Mouse (Mus musculus) embryonic facial prominence, embryonic 14.5 days (tissue): ENCODE data around the gene Rasa2. TPM values are rescaled to one million over a fixed set of nuclear protein-coding genes. Genes with fewer than 3 reads are reported as not detected.
A peak's percentile ranks its signal among the peaks of the same experiment; 100 is the strongest.

Source experiments
- ATAC-seq: fragments of 200-750 bp; cut with Nextera tagmentation; 2 replicates; pipeline ENCODE4 v1.8.0; 2017; ENCODE audit warnings: low read depth, moderate number of reproducible peaks, moderate TSS enrichment
- DNase-seq: peaks from one replicate; pipeline ENCODE4 v3.0.0-alpha.2; 2015; ENCODE audit warnings: low spot score
- H3K27ac ChIP-seq: fragments of 300-500 bp; sonication (generic); replicated peaks from 2 replicates; pipeline ENCODE4 v1.5.1; 2014; ENCODE audit warnings: low read depth, mild to moderate bottlenecking, low read length, moderate library complexity
- H3K27me3 ChIP-seq: fragments of 300-500 bp; sonication (generic); replicated peaks from 2 replicates; pipeline ENCODE4 v1.6.1; 2014; ENCODE audit warnings: low read length; ENCODE audit not compliant: control insufficient read depth, insufficient read depth
- H3K36me3 ChIP-seq: fragments of 300-500 bp; sonication (generic); 2 replicates; pipeline ENCODE4 v1.6.1; 2014; ENCODE audit warnings: low read length, mixed read lengths; ENCODE audit not compliant: control insufficient read depth, insufficient read depth
- H3K4me1 ChIP-seq: fragments of 300-500 bp; sonication (generic); 2 replicates; pipeline ENCODE4 v1.6.1; 2014; ENCODE audit warnings: antibody characterized with exemption, low read length; ENCODE audit not compliant: control insufficient read depth, insufficient read depth
- H3K4me2 ChIP-seq: fragments of 300-500 bp; sonication (generic); 2 replicates; pipeline ENCODE4 v1.6.1; 2014; ENCODE audit warnings: low read depth, mild to moderate bottlenecking, low read length, moderate library complexity, mixed read lengths
- H3K4me3 ChIP-seq: fragments of 300-500 bp; sonication (generic); 2 replicates; pipeline ENCODE4 v1.5.1; 2014; ENCODE audit warnings: low read depth, mild to moderate bottlenecking, low read length
- H3K9ac ChIP-seq: fragments of 300-500 bp; sonication (generic); 2 replicates; pipeline ENCODE4 v1.6.1; 2014; ENCODE audit warnings: low read depth, mild to moderate bottlenecking, low read length, moderate library complexity, mixed read lengths
- H3K9me3 ChIP-seq: fragments of 300-500 bp; sonication (generic); 2 replicates; pipeline ENCODE4 v1.6.1; 2016; ENCODE audit warnings: low read length; ENCODE audit not compliant: control insufficient read depth
- WGBS: fragments of 180-500 bp; shearing (Covaris S2); extraction: QIAGEN DNeasy Blood & Tissue Kit; methylation state at CpG from one replicate; pipeline ENCODE4 v1.1.7; 2014; 5-methylcytosine and 5-hydroxymethylcytosine counted together
- polyA plus RNA-seq: library from polyadenylated mRNA; unstranded; fragments of >200 nt; fragmentation: Nextera tagmentation; extraction: Ambion mirVana; gene quantifications from 2 replicates; pipeline ENCODE4 v1.2.1, GENCODE M21; 2014

The Rasa2 gene
- polyA plus RNA-seq, 1 experiment from 2014 or later, result 16.7 TPM

GRCm38 (mm10) chr9:96671249-96671648, 39.8 kb upstream of the Rasa2 start:
- Histone ChIP-seq H3K9ac (no peak overlapping the region), H3K4me2 (no peak overlapping the region), H3K4me1 (0 out of 2 replicates have a peak, but pooled peaks cover 3% of the 10 kb centered on the region), H3K9me3 (no peaks in the 10 kb centered on the region), H3K27ac (no peak overlapping the region), H3K27me3 (no peaks in the 10 kb centered on the region), H3K36me3 (no peaks in the 10 kb centered on the region), H3K4me3 (no peak overlapping the region)
- no peak for DNase-seq
- no peak for ATAC-seq
- WGBS, result 86% methylated on average over 12 of the region's 12 CpGs

DNA sequence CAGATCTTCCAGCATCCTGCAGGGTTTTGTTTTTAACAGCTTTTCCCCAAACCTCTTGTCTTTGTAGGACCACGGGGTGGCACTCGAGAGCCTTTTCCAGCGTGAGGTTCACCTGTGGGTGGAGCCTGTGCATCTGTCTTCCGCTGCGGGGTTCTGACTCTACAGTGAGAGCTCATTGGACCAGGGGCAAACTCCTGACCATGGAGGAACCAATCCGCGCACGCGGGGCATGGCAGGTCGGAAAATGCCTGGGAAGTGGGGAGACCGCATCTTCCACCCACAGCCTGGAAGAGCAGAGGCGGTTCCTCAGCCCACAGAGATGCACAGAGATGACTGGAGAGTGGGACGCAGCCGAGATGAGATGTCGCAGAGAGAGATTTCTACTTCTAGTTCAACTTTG, 38.5 kb upstream of the Rasa2 start:
- peak; percentile 100 for ATAC-seq
- Histone ChIP-seq H3K27ac (peak overlapping the region; percentile 67), H3K4me1 (0 out of 2 replicates have a peak, but pooled peaks cover 3% of the 10 kb centered on the region), H3K4me3 (peak overlapping the region; percentile 38), H3K27me3 (no peaks in the 10 kb centered on the region), H3K4me2 (peak overlapping the region; percentile 66), H3K36me3 (no peaks in the 10 kb centered on the region), H3K9ac (peak overlapping the region; percentile 60), H3K9me3 (no peaks in the 10 kb centered on the region)
- WGBS, result 1% methylated on average over 14 of the region's 15 CpGs
- DNase-seq, result peak; percentile 99

- Histone ChIP-seq H3K36me3 (no peaks in the 10 kb centered on the region), H3K4me3 (no peak overlapping the region), H3K4me2 (no peak overlapping the region), H3K9me3 (no peaks in the 10 kb centered on the region), H3K9ac (no peak overlapping the region), H3K4me1 (0 out of 2 replicates have a peak, but pooled peaks cover 3% of the 10 kb centered on the region), H3K27me3 (no peaks in the 10 kb centered on the region), H3K27ac (no peak overlapping the region)
- 0 out of 2 replicates have a peak, but pooled peaks have one; percentile 43 for ATAC-seq
- WGBS, result 49% methylated on average over 5 of the region's 5 CpGs
- peak; percentile 77 for DNase-seq
Observed at GRCm38 (mm10) chr9:96668628-96669027, 37.2 kb upstream of the Rasa2 start.

GRCm38 (mm10) chr9:96660510-96661244, 29.3 kb upstream of the Rasa2 start:
- Histone ChIP-seq H3K9ac (no peak overlapping the region), H3K4me1 (no peaks in the 10 kb centered on the region), H3K4me3 (no peak overlapping the region), H3K9me3 (no peaks in the 10 kb centered on the region), H3K27me3 (no peaks in the 10 kb centered on the region), H3K4me2 (no peak overlapping the region), H3K27ac (no peak overlapping the region), H3K36me3 (no peaks in the 10 kb centered on the region)
- ATAC-seq (peak; percentile 26; the same call in 1 of the 2 replicates), DNase-seq (peak; percentile 36)
- WGBS, result 53% methylated on average over 10 of the region's 10 CpGs

DNA sequence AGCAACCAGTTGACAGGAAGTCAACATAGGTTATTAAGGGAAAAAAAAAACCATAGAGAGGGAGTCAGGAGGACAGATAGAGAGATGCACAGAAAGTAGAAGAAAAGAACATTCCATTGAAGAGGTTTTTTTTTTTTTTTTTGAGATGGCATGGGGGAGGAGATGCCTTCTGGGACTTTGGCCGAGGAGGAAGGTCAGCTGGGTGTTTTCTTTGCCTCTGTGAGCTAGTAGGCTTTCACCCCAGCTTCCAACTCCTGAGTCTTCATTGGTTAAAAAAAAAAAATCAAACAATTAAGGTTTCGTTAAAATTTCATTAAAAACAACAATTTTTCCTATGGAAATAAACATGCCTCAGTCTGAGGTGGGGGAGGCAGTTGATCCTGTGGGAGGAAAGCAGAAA, 28.4 kb upstream of the Rasa2 start:
- no peaks in the 10 kb centered on the region for H3K9me3 ChIP-seq
- no peak overlapping the region for H3K9ac ChIP-seq
- H3K27me3 ChIP-seq, result no peaks in the 10 kb centered on the region
- H3K4me2 ChIP-seq, result no peak overlapping the region
- no peaks in the 10 kb centered on the region for H3K4me1 ChIP-seq
- no peak overlapping the region for H3K4me3 ChIP-seq
- WGBS, result 50% methylated on average over 2 of the region's 2 CpGs
- DNase-seq (no peak), ATAC-seq (no peak)
- no peaks in the 10 kb centered on the region for H3K36me3 ChIP-seq
- H3K27ac ChIP-seq, result no peak overlapping the region

GRCm38 (mm10) chr9:96653538-96653937, 22.1 kb upstream of the Rasa2 start:
- Histone ChIP-seq H3K4me1 (no peaks in the 10 kb centered on the region), H3K36me3 (no peaks in the 10 kb centered on the region), H3K9me3 (no peaks in the 10 kb centered on the region), H3K9ac (no peak overlapping the region), H3K27ac (no peak overlapping the region), H3K4me2 (no peak overlapping the region), H3K27me3 (no peaks in the 10 kb centered on the region), H3K4me3 (no peak overlapping the region)
- DNase-seq (no peak), ATAC-seq (no peak)
- WGBS, result 67% methylated on average over 4 of the region's 4 CpGs

GRCm38 (mm10) chr9:96652763-96653162, 21.3 kb upstream of the Rasa2 start:
- Histone ChIP-seq H3K36me3 (no peaks in the 10 kb centered on the region), H3K27ac (no peak overlapping the region), H3K9ac (no peak overlapping the region), H3K27me3 (no peaks in the 10 kb centered on the region), H3K4me1 (no peaks in the 10 kb centered on the region), H3K4me3 (no peak overlapping the region), H3K4me2 (no peak overlapping the region), H3K9me3 (no peaks in the 10 kb centered on the region)
- 61% methylated on average over 6 of the region's 6 CpGs for WGBS
- DNase-seq, result no peak
- ATAC-seq, result no peak

GRCm38 (mm10) chr9:96650807-96651206, 19.4 kb upstream of the Rasa2 start:
- H3K27me3 ChIP-seq, result no peaks in the 10 kb centered on the region
- H3K4me2 ChIP-seq, result no peak overlapping the region
- no peaks in the 10 kb centered on the region for H3K4me1 ChIP-seq
- H3K9ac ChIP-seq, result no peak overlapping the region
- ATAC-seq, result no peak
- WGBS, result 77% methylated on average over 7 of the region's 7 CpGs
- H3K4me3 ChIP-seq, result no peak overlapping the region
- H3K36me3 ChIP-seq, result no peaks in the 10 kb centered on the region
- no peaks in the 10 kb centered on the region for H3K9me3 ChIP-seq
- no peak overlapping the region for H3K27ac ChIP-seq
- DNase-seq, result no peak

DNA sequence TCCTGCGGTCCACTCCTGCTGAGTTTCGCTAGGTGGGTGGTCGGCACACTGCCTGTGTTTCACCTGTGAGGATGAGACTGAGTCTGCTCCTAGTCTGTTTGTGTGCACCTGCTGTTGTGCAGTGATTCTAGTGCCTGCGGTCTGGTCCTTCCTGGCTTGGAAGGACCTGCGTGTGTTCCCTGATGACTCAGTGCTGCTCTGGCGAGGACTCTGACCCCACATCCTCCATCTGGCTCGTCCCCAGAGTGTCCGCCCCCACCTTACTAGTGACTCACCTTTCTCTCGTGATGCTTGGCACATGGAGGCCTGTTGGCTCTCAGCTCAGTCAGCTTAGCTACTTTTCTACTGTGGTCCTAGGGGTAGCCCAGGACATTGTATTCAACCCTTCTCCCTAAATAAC, 18.5 kb upstream of the Rasa2 start:
- no peak for ATAC-seq
- no peaks in the 10 kb centered on the region for H3K4me1 ChIP-seq
- H3K4me2 ChIP-seq, result no peak overlapping the region
- no peaks in the 10 kb centered on the region for H3K9me3 ChIP-seq
- H3K4me3 ChIP-seq, result no peak overlapping the region
- no peak overlapping the region for H3K27ac ChIP-seq
- 57% methylated on average over 9 of the region's 9 CpGs for WGBS
- no peak for DNase-seq
- H3K27me3 ChIP-seq, result no peaks in the 10 kb centered on the region
- no peak overlapping the region for H3K9ac ChIP-seq
- H3K36me3 ChIP-seq, result no peaks in the 10 kb centered on the region
